Mouse (Mus musculus): Measurements from ENCODE around the gene Nucb1. TPM values are rescaled to one million over a fixed set of nuclear protein-coding genes. Genes with fewer than 3 reads are reported as not detected.

Gene Nucb1
- 54.7 and 66.6 TPM in 2 replicates for polyA plus RNA-seq (2012)

- H3K4me1 ChIP-seq (ENCODE audit: control insufficient read depth), result peaks cover 64% of the 10 kb centered on the region
- peaks cover 44% of the 10 kb centered on the region for H3K36me3 ChIP-seq (ENCODE audit: control insufficient read depth)
- H3K27me3 ChIP-seq (ENCODE audit: control insufficient read depth), result no peaks in the 10 kb centered on the region
- TF ChIP-seq TAL1 (IDR thresholded peaks at IDR 0.05; ENCODE audit: low read length) (no peak), GATA1 (IDR thresholded peaks at IDR 0.05; ENCODE audit: low read length) (peak; percentile 50; the same call in 1 of the 2 replicates)
- peak within 1 kb of the TSS; percentile 79 for H3K4me3 ChIP-seq (replicated peaks)
- no peaks in the 10 kb centered on the region for H3K9me3 ChIP-seq (ENCODE audit: control insufficient read depth, low read length)
These were observed at the start of gene Nucb1 for GRCm38 (mm10) chr7:45509912-45510787. TSS of gene Nucb1 (minus strand) at chr7:45510406.

- Histone ChIP-seq H3K9me3 (ENCODE audit: control insufficient read depth, low read length) (no peaks in the 10 kb centered on the region), H3K36me3 (ENCODE audit: control insufficient read depth) (no peaks in the 10 kb centered on the region), H3K4me3 (replicated peaks) (no peak overlapping the region), H3K4me1 (ENCODE audit: control insufficient read depth) (peaks cover 35% of the 10 kb centered on the region), H3K27me3 (ENCODE audit: control insufficient read depth) (no peaks in the 10 kb centered on the region; the same call in 1 of the 2 replicates)
- TF ChIP-seq GATA1 (IDR thresholded peaks at IDR 0.05; ENCODE audit: low read length) (no peak), TAL1 (IDR thresholded peaks at IDR 0.05; ENCODE audit: low read length) (no peak)
These were observed 48.7 kb upstream of the Nucb1 start for GRCm38 (mm10) chr7:45558907-45559306.

GRCm38 (mm10) chr7:45555787-45556186 is 45.6 kb upstream of the Nucb1 start:
- no peak for TF ChIP-seq GATA1 (IDR thresholded peaks at IDR 0.05; ENCODE audit: low read length)
- no peak for TF ChIP-seq TAL1 (IDR thresholded peaks at IDR 0.05; ENCODE audit: low read length)
- no peak overlapping the region for H3K4me3 ChIP-seq (replicated peaks)
- no peaks in the 10 kb centered on the region for H3K36me3 ChIP-seq (ENCODE audit: control insufficient read depth)
- no peaks in the 10 kb centered on the region; the same call in 1 of the 2 replicates for H3K27me3 ChIP-seq (ENCODE audit: control insufficient read depth)
- H3K9me3 ChIP-seq (ENCODE audit: control insufficient read depth, low read length), result no peaks in the 10 kb centered on the region
- H3K4me1 ChIP-seq (ENCODE audit: control insufficient read depth), result peaks cover 16% of the 10 kb centered on the region

- no peaks in the 10 kb centered on the region for H3K9me3 ChIP-seq (ENCODE audit: control insufficient read depth, low read length)
- no peaks in the 10 kb centered on the region for H3K27me3 ChIP-seq (ENCODE audit: control insufficient read depth)
- no peaks in the 10 kb centered on the region for H3K36me3 ChIP-seq (ENCODE audit: control insufficient read depth)
- TF ChIP-seq TAL1 (IDR thresholded peaks at IDR 0.05; ENCODE audit: low read length) (no peak), GATA1 (IDR thresholded peaks at IDR 0.05; ENCODE audit: low read length) (no peak)
- H3K4me3 ChIP-seq (replicated peaks), result no peak within 1 kb of the TSS
- H3K4me1 ChIP-seq (ENCODE audit: control insufficient read depth), result peaks cover 10% of the 10 kb centered on the region
These were observed 44.5 kb upstream of the Nucb1 start, which contains the start of gene Hsd17b14 for GRCm38 (mm10) chr7:45554744-45555143. TSS of gene Hsd17b14 (plus strand) at chr7:45554893.

GRCm38 (mm10) chr7:45553990-45554389 is 43.8 kb upstream of the Nucb1 start:
- H3K27me3 ChIP-seq (ENCODE audit: control insufficient read depth), result no peaks in the 10 kb centered on the region
- no peak overlapping the region for H3K4me3 ChIP-seq (replicated peaks)
- TF ChIP-seq GATA1 (IDR thresholded peaks at IDR 0.05; ENCODE audit: low read length) (no peak), TAL1 (IDR thresholded peaks at IDR 0.05; ENCODE audit: low read length) (no peak)
- no peaks in the 10 kb centered on the region for H3K9me3 ChIP-seq (ENCODE audit: control insufficient read depth, low read length)
- H3K4me1 ChIP-seq (ENCODE audit: control insufficient read depth), result peaks cover 10% of the 10 kb centered on the region
- no peaks in the 10 kb centered on the region for H3K36me3 ChIP-seq (ENCODE audit: control insufficient read depth)

GRCm38 (mm10) chr7:45553519-45553918 is 43.3 kb upstream of the Nucb1 start:
- Histone ChIP-seq H3K4me1 (ENCODE audit: control insufficient read depth) (peaks cover 10% of the 10 kb centered on the region), H3K27me3 (ENCODE audit: control insufficient read depth) (no peaks in the 10 kb centered on the region), H3K9me3 (ENCODE audit: control insufficient read depth, low read length) (no peaks in the 10 kb centered on the region), H3K4me3 (replicated peaks) (no peak overlapping the region), H3K36me3 (ENCODE audit: control insufficient read depth) (no peaks in the 10 kb centered on the region)
- no peak for TF ChIP-seq GATA1 (IDR thresholded peaks at IDR 0.05; ENCODE audit: low read length)
- TF ChIP-seq TAL1 (IDR thresholded peaks at IDR 0.05; ENCODE audit: low read length), result no peak

GRCm38 (mm10) chr7:45551512-45551883 is 41.3 kb upstream of the Nucb1 start:
- TF ChIP-seq GATA1 (IDR thresholded peaks at IDR 0.05; ENCODE audit: low read length), result no peak
- no peak for TF ChIP-seq TAL1 (IDR thresholded peaks at IDR 0.05; ENCODE audit: low read length)
- H3K9me3 ChIP-seq (ENCODE audit: control insufficient read depth, low read length), result no peaks in the 10 kb centered on the region
- peaks cover 10% of the 10 kb centered on the region for H3K4me1 ChIP-seq (ENCODE audit: control insufficient read depth)
- H3K27me3 ChIP-seq (ENCODE audit: control insufficient read depth), result no peaks in the 10 kb centered on the region
- no peaks in the 10 kb centered on the region for H3K36me3 ChIP-seq (ENCODE audit: control insufficient read depth)
- H3K4me3 ChIP-seq (replicated peaks), result no peak overlapping the region

- Histone ChIP-seq H3K9me3 (ENCODE audit: control insufficient read depth, low read length) (no peaks in the 10 kb centered on the region), H3K4me3 (replicated peaks) (no peak overlapping the region), H3K36me3 (ENCODE audit: control insufficient read depth) (no peaks in the 10 kb centered on the region), H3K27me3 (ENCODE audit: control insufficient read depth) (0 out of 2 replicates have a peak, but pooled peaks cover 3% of the 10 kb centered on the region), H3K4me1 (ENCODE audit: control insufficient read depth) (peaks cover 6% of the 10 kb centered on the region)
- no peak for TF ChIP-seq TAL1 (IDR thresholded peaks at IDR 0.05; ENCODE audit: low read length)
- TF ChIP-seq GATA1 (IDR thresholded peaks at IDR 0.05; ENCODE audit: low read length), result no peak
These were observed 40.8 kb upstream of the Nucb1 start for GRCm38 (mm10) chr7:45550821-45551511.

Measured in erythroblast, embryonic 14.5 days (primary cell).